Mouse (Mus musculus) brain, embryonic 14.5 days (tissue): ENCODE data around the gene Fibcd1. TPM values are rescaled to one million over a fixed set of nuclear protein-coding genes. Genes with fewer than 3 reads are reported as not detected.

ENCODE experiments used
- DNase-seq: peaks from one replicate; pipeline ENCODE4 v3.0.0-alpha.2; 2011; ENCODE audit warnings: low read depth
- CTCF ChIP-seq: fragments of 200-500 bp; IDR thresholded peaks from 2 replicates; pipeline ENCODE4 v1.5.1; 2012; ENCODE audit warnings: inconsistent platforms, mild to moderate bottlenecking, moderate library complexity, borderline replicate concordance; ENCODE audit not compliant: insufficient read depth, insufficient read length; ENCODE audit errors: extremely low read depth
- POLR2A ChIP-seq: fragments of 200-500 bp; IDR thresholded peaks from 2 replicates; pipeline ENCODE4 v1.6.1; 2012; ENCODE audit warnings: mild to moderate bottlenecking, inconsistent platforms, borderline replicate concordance; ENCODE audit not compliant: poor library complexity, insufficient read depth, insufficient read length, severe bottlenecking; ENCODE audit errors: extremely low read depth
- polyA plus RNA-seq: library from polyadenylated mRNA; depleted of rRNA; stranded (reverse); fragments of >200 nt; gene quantifications from 2 replicates; pipeline ENCODE4 v1.2.3, GENCODE M21; 2012

Fibcd1 gene
- polyA plus RNA-seq, 1 experiment = 10.0 TPM

- peak; percentile 42 for DNase-seq
- TF ChIP-seq CTCF (no peak), POLR2A (no peak)
These were observed 4.3 kb upstream of the Fibcd1 start for GRCm38 (mm10) chr2:31850141-31850540.

GRCm38 (mm10) chr2:31847908-31848307 lies 2.1 kb upstream of the Fibcd1 start:
- peak; percentile 60 for DNase-seq
- TF ChIP-seq POLR2A (no peak), CTCF (peak; percentile 59; the same call in 1 of the 2 replicates)

- TF ChIP-seq POLR2A (no peak), CTCF (no peak)
- no peak for DNase-seq
These were observed 1.2 kb upstream of the Fibcd1 start for GRCm38 (mm10) chr2:31846692-31847660.

- TF ChIP-seq POLR2A (no peak), CTCF (no peak)
- DNase-seq = no peak
These were observed 301 bp downstream of the Fibcd1 start for GRCm38 (mm10) chr2:31845512-31845895.

- TF ChIP-seq POLR2A (no peak), CTCF (no peak)
- DNase-seq = peak; percentile 87
These were observed 1.1 kb downstream of the Fibcd1 start for GRCm38 (mm10) chr2:31844729-31845136.

- TF ChIP-seq CTCF = no peak
- no peak for DNase-seq
These were observed 6.9 kb downstream of the Fibcd1 start for GRCm38 (mm10) chr2:31838868-31839267.

GRCm38 (mm10) chr2:31836985-31837384 lies 8.8 kb downstream of the Fibcd1 start:
- TF ChIP-seq POLR2A (no peak), CTCF (no peak)

GRCm38 (mm10) chr2:31836091-31836490 lies 9.7 kb downstream of the Fibcd1 start:
- TF ChIP-seq CTCF (no peak), POLR2A (no peak)
- DNase-seq = no peak

More at GRCm38 (mm10) chr2:31836985-31837384, 8.8 kb downstream of the Fibcd1 start:
- DNase-seq = no peak

- peak; percentile 79 for DNase-seq
These were observed 17.4 kb downstream of the Fibcd1 start for GRCm38 (mm10) chr2:31828311-31828825.

GRCm38 (mm10) chr2:31827877-31828276 lies 17.9 kb downstream of the Fibcd1 start:
- peak; percentile 97 for DNase-seq
- TF ChIP-seq POLR2A (no peak), CTCF (no peak)

More at GRCm38 (mm10) chr2:31828311-31828825, 17.4 kb downstream of the Fibcd1 start:
- no peak for TF ChIP-seq POLR2A
- TF ChIP-seq CTCF = no peak

GRCm38 (mm10) chr2:31826094-31827085 lies 19.4 kb downstream of the Fibcd1 start:
- TF ChIP-seq POLR2A (no peak), CTCF (no peak)
- no peak for DNase-seq
